Mouse (Mus musculus): Measurements from ENCODE around the gene Siglecg. TPM values are rescaled to one million over a fixed set of nuclear protein-coding genes. Genes with fewer than 3 reads are reported as not detected.

Siglecg gene
- polyA plus RNA-seq, 1 experiment = not detected

- no peak for TF ChIP-seq GATA1 (IDR thresholded peaks at IDR 0.05; ENCODE audit: low read length)
Measured at GRCm38 (mm10) chr7:43436341-43437255, 28.6 kb downstream of the Siglecg start, which contains the start of gene Nkg7. Gene Nkg7, plus strand, starts transcription at chr7:43437073.

GRCm38 (mm10) chr7:43438611-43439010, 30.6 kb downstream of the Siglecg start:
- TF ChIP-seq GATA1 (IDR thresholded peaks at IDR 0.05; ENCODE audit: low read length) = no peak

- TF ChIP-seq GATA1 (IDR thresholded peaks at IDR 0.05; ENCODE audit: low read length) = no peak
Measured at GRCm38 (mm10) chr7:43440482-43440881, 32.5 kb downstream of the Siglecg start, which contains the start of gene Cldnd2. Gene Cldnd2, plus strand, starts transcription at chr7:43440782.

GRCm38 (mm10) chr7:43441071-43441470, 33.1 kb downstream of the Siglecg start:
- no peak for TF ChIP-seq GATA1 (IDR thresholded peaks at IDR 0.05; ENCODE audit: low read length)

- no peak for TF ChIP-seq GATA1 (IDR thresholded peaks at IDR 0.05; ENCODE audit: low read length)
Measured at GRCm38 (mm10) chr7:43442684-43443083, 34.7 kb downstream of the Siglecg start.

GRCm38 (mm10) chr7:43443126-43443916, 35.3 kb downstream of the Siglecg start:
- no peak for TF ChIP-seq GATA1 (IDR thresholded peaks at IDR 0.05; ENCODE audit: low read length)

GRCm38 (mm10) chr7:43443917-43444293, 35.9 kb downstream of the Siglecg start, which contains the start of the genes Etfb and Gm45233:
Gene Etfb, plus strand, starts transcription at chr7:43444083.
Gene Gm45233, plus strand, starts transcription at chr7:43444128.
- no peak for TF ChIP-seq GATA1 (IDR thresholded peaks at IDR 0.05; ENCODE audit: low read length)

GRCm38 (mm10) chr7:43447801-43448200, 39.8 kb downstream of the Siglecg start:
- no peak for TF ChIP-seq GATA1 (IDR thresholded peaks at IDR 0.05; ENCODE audit: low read length)

- TF ChIP-seq GATA1 (IDR thresholded peaks at IDR 0.05; ENCODE audit: low read length) = no peak
Measured at GRCm38 (mm10) chr7:43448246-43448645, 40.2 kb downstream of the Siglecg start.

GRCm38 (mm10) chr7:43449811-43450210, 41.8 kb downstream of the Siglecg start:
- no peak for TF ChIP-seq GATA1 (IDR thresholded peaks at IDR 0.05; ENCODE audit: low read length)

GRCm38 (mm10) chr7:43451726-43452125, 43.7 kb downstream of the Siglecg start:
- no peak for TF ChIP-seq GATA1 (IDR thresholded peaks at IDR 0.05; ENCODE audit: low read length)

- no peak for TF ChIP-seq GATA1 (IDR thresholded peaks at IDR 0.05; ENCODE audit: low read length)
Measured at GRCm38 (mm10) chr7:43452609-43453008, 44.6 kb downstream of the Siglecg start.

GRCm38 (mm10) chr7:43453599-43454355, 45.8 kb downstream of the Siglecg start:
- no peak for TF ChIP-seq GATA1 (IDR thresholded peaks at IDR 0.05; ENCODE audit: low read length)

GRCm38 (mm10) chr7:43454371-43454770, 46.4 kb downstream of the Siglecg start:
- no peak for TF ChIP-seq GATA1 (IDR thresholded peaks at IDR 0.05; ENCODE audit: low read length)

GRCm38 (mm10) chr7:43462851-43463250, 54.8 kb downstream of the Siglecg start, which contains the start of gene Vsig10l:
Gene Vsig10l, plus strand, starts transcription at chr7:43463151.
- TF ChIP-seq GATA1 (IDR thresholded peaks at IDR 0.05; ENCODE audit: low read length) = no peak
